Mouse (Mus musculus): ENCODE results near the gene Itpkb.
"Not testable (repeated sequence)": the region's sequence is repeated elsewhere in the genome, so short reads cannot be mapped to it uniquely, and the experiment has no call there.

The Itpkb gene

GRCm38 (mm10) chr1:180370858-180371652 is 40.8 kb downstream of the Itpkb start:
- DNase-seq: no peak

GRCm38 (mm10) chr1:180372258-180372657 is 42.0 kb downstream of the Itpkb start:
- DNase-seq: not testable (repeated sequence)

- no peak for DNase-seq
Measured at GRCm38 (mm10) chr1:180376598-180376997, 46.3 kb downstream of the Itpkb start.

GRCm38 (mm10) chr1:180379559-180379958 is 49.3 kb downstream of the Itpkb start:
- DNase-seq: no peak

GRCm38 (mm10) chr1:180382358-180382757 is 52.1 kb downstream of the Itpkb start:
- DNase-seq: no peak

GRCm38 (mm10) chr1:180383884-180384283 is 53.6 kb downstream of the Itpkb start:
- no peak for DNase-seq

- DNase-seq: no peak
Measured at GRCm38 (mm10) chr1:180384486-180384885, 54.2 kb downstream of the Itpkb start.

- no peak for DNase-seq
Measured at GRCm38 (mm10) chr1:180385308-180385707, 55.0 kb downstream of the Itpkb start.

- peak; percentile 99 for DNase-seq
Measured at GRCm38 (mm10) chr1:180386951-180387749, 56.9 kb downstream of the Itpkb start.

- DNase-seq: peak; percentile 50
Measured at GRCm38 (mm10) chr1:180387750-180388480, 57.6 kb downstream of the Itpkb start.

- peak; percentile 54 for DNase-seq
Measured at GRCm38 (mm10) chr1:180388481-180388880, 58.2 kb downstream of the Itpkb start.

- DNase-seq: not testable (repeated sequence)
Measured at GRCm38 (mm10) chr1:180389213-180389760, 59.0 kb downstream of the Itpkb start.

GRCm38 (mm10) chr1:180390321-180390731 is 60.0 kb downstream of the Itpkb start:
- DNase-seq: peak; percentile 65

- no peak for DNase-seq
Measured at GRCm38 (mm10) chr1:180390746-180391574, 60.7 kb downstream of the Itpkb start.

GRCm38 (mm10) chr1:180391575-180391945 is 61.3 kb downstream of the Itpkb start:
- no peak for DNase-seq

- DNase-seq: no peak
Measured at GRCm38 (mm10) chr1:180392137-180392798, 62.0 kb downstream of the Itpkb start.

- no peak for DNase-seq
Measured at GRCm38 (mm10) chr1:180393017-180393797, 62.9 kb downstream of the Itpkb start.

- DNase-seq: no peak
Measured at GRCm38 (mm10) chr1:180393873-180394272, 63.6 kb downstream of the Itpkb start.

GRCm38 (mm10) chr1:180397734-180398133 is 67.4 kb downstream of the Itpkb start:
- no peak for DNase-seq

- DNase-seq: no peak
Measured at GRCm38 (mm10) chr1:180398446-180398845, 68.2 kb downstream of the Itpkb start.
